Mouse (Mus musculus): ENCODE measurements around the gene Trpc7. TPM values are rescaled to one million over a fixed set of nuclear protein-coding genes. Genes with fewer than 3 reads are reported as not detected.

The Trpc7 gene
- 0.21 and 0.24 TPM in 2 replicates for polyA plus RNA-seq (2015; fragmentation: Nextera tagmentation; extraction: Ambion mirVana)

GRCm38 (mm10) chr13:56895893-56896292, at the start of gene Trpc7:
Gene Trpc7, minus strand, starts transcription at chr13:56895993.
- 54% methylated on average over 3 of the region's 3 CpGs for WGBS
- Histone ChIP-seq H3K27ac (ENCODE audit: low read length) (no peak within 1 kb of the TSS), H3K9me3 (ENCODE audit: control insufficient read depth, low read length) (no peaks in the 10 kb centered on the region), H3K9ac (ENCODE audit: low read depth, low read length) (no peak within 1 kb of the TSS), H3K36me3 (ENCODE audit: control insufficient read depth, insufficient read depth, low read length) (no peaks in the 10 kb centered on the region), H3K4me1 (ENCODE audit: control insufficient read depth, insufficient read depth, low read length) (no peaks in the 10 kb centered on the region), H3K4me2 (ENCODE audit: low read depth, low read length) (no peak within 1 kb of the TSS), H3K27me3 (replicated peaks; ENCODE audit: control insufficient read depth, insufficient read depth, low read length) (no peaks in the 10 kb centered on the region), H3K4me3 (ENCODE audit: low read length) (no peak within 1 kb of the TSS)
- no peak for ATAC-seq

DNA sequence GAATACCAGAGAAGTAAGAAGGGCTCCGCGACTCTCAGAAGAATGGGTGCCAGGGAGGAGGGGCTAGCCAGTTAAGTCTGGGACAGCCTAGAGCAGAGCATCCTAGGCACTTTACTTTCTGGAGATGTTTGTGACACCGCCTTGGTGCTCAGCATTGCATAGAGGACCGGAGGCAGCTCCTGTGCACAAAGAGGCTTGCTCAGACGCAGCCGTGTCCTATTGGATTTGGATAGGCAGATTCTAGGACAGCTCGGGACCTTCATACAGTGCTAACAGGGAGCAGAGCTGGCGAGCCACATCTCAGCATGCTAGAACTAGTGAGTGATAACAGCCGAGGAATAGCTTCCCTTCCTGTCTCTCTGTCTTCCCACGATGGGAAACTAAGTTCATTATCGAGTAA, 43.5 kb upstream of the Trpc7 start:
- H3K9me3 ChIP-seq (ENCODE audit: control insufficient read depth, low read length) = no peaks in the 10 kb centered on the region

GRCm38 (mm10) chr13:56933832-56934510, 38.2 kb upstream of the Trpc7 start:
- H3K9me3 ChIP-seq (ENCODE audit: control insufficient read depth, low read length) = no peaks in the 10 kb centered on the region
- no peak overlapping the region for H3K27ac ChIP-seq (ENCODE audit: low read length)
- no peaks in the 10 kb centered on the region for H3K4me1 ChIP-seq (ENCODE audit: control insufficient read depth, insufficient read depth, low read length)
- no peak overlapping the region for H3K4me3 ChIP-seq (ENCODE audit: low read length)
- H3K4me2 ChIP-seq (ENCODE audit: low read depth, low read length) = no peak overlapping the region
- WGBS = 72% methylated on average over 11 of the region's 11 CpGs
- no peak for ATAC-seq
- H3K9ac ChIP-seq (ENCODE audit: low read depth, low read length) = no peak overlapping the region
- no peaks in the 10 kb centered on the region for H3K27me3 ChIP-seq (replicated peaks; ENCODE audit: control insufficient read depth, insufficient read depth, low read length)
- no peaks in the 10 kb centered on the region for H3K36me3 ChIP-seq (ENCODE audit: control insufficient read depth, insufficient read depth, low read length)

More for the DNA sequence above, 43.5 kb upstream of the Trpc7 start:
- Histone ChIP-seq H3K4me2 (ENCODE audit: low read depth, low read length) (no peak overlapping the region), H3K36me3 (ENCODE audit: control insufficient read depth, insufficient read depth, low read length) (no peaks in the 10 kb centered on the region), H3K4me1 (ENCODE audit: control insufficient read depth, insufficient read depth, low read length) (no peaks in the 10 kb centered on the region), H3K27ac (ENCODE audit: low read length) (no peak overlapping the region), H3K9ac (ENCODE audit: low read depth, low read length) (no peak overlapping the region), H3K27me3 (replicated peaks; ENCODE audit: control insufficient read depth, insufficient read depth, low read length) (no peaks in the 10 kb centered on the region), H3K4me3 (ENCODE audit: low read length) (no peak overlapping the region)
- WGBS = 83% methylated on average over 11 of the region's 11 CpGs
- no peak for ATAC-seq

GRCm38 (mm10) chr13:56930421-56930820, 34.6 kb upstream of the Trpc7 start:
- no peak overlapping the region for H3K4me2 ChIP-seq (ENCODE audit: low read depth, low read length)
- no peak overlapping the region for H3K27ac ChIP-seq (ENCODE audit: low read length)
- 97% methylated on average over 2 of the region's 2 CpGs for WGBS
- H3K9me3 ChIP-seq (ENCODE audit: control insufficient read depth, low read length) = no peaks in the 10 kb centered on the region
- H3K27me3 ChIP-seq (replicated peaks; ENCODE audit: control insufficient read depth, insufficient read depth, low read length) = no peaks in the 10 kb centered on the region
- H3K4me3 ChIP-seq (ENCODE audit: low read length) = no peak overlapping the region
- H3K36me3 ChIP-seq (ENCODE audit: control insufficient read depth, insufficient read depth, low read length) = no peaks in the 10 kb centered on the region
- H3K4me1 ChIP-seq (ENCODE audit: control insufficient read depth, insufficient read depth, low read length) = no peaks in the 10 kb centered on the region
- ATAC-seq = no peak
- no peak overlapping the region for H3K9ac ChIP-seq (ENCODE audit: low read depth, low read length)

- no peaks in the 10 kb centered on the region for H3K4me1 ChIP-seq (ENCODE audit: control insufficient read depth, insufficient read depth, low read length)
- H3K9me3 ChIP-seq (ENCODE audit: control insufficient read depth, low read length) = no peaks in the 10 kb centered on the region
- H3K4me3 ChIP-seq (ENCODE audit: low read length) = no peak overlapping the region
- 78% methylated on average over 2 of the region's 2 CpGs for WGBS
- H3K27me3 ChIP-seq (replicated peaks; ENCODE audit: control insufficient read depth, insufficient read depth, low read length) = no peaks in the 10 kb centered on the region
- no peak overlapping the region for H3K4me2 ChIP-seq (ENCODE audit: low read depth, low read length)
- no peak for ATAC-seq
- H3K27ac ChIP-seq (ENCODE audit: low read length) = no peak overlapping the region
- H3K9ac ChIP-seq (ENCODE audit: low read depth, low read length) = no peak overlapping the region
- H3K36me3 ChIP-seq (ENCODE audit: control insufficient read depth, insufficient read depth, low read length) = no peaks in the 10 kb centered on the region
These were observed 27.2 kb upstream of the Trpc7 start for GRCm38 (mm10) chr13:56922976-56923375.

DNA sequence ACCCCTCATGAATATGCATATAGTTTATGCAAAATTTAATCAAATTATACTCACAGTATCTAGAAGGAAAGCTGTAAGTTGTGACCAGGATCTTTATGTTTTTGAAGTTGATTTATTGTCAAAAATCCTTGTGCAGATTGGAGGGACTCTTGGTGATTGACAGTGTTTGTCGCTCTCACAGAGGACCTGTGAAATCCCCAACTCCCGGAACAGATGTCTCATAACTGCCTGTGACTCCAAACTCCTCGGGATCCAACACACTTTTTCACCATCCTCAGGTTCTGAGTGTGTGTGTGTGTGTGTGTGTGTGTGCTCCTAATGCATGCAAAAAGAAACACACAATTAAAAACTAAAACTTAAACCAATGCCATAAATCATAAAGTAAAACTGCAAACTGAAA, 25.5 kb upstream of the Trpc7 start:
- ATAC-seq = no peak
- no peaks in the 10 kb centered on the region for H3K4me1 ChIP-seq (ENCODE audit: control insufficient read depth, insufficient read depth, low read length)
- H3K9me3 ChIP-seq (ENCODE audit: control insufficient read depth, low read length) = no peaks in the 10 kb centered on the region
- H3K4me2 ChIP-seq (ENCODE audit: low read depth, low read length) = no peak overlapping the region
- no peak overlapping the region for H3K27ac ChIP-seq (ENCODE audit: low read length)
- WGBS = 74% methylated on average over 3 of the region's 3 CpGs
- no peak overlapping the region for H3K9ac ChIP-seq (ENCODE audit: low read depth, low read length)
- H3K4me3 ChIP-seq (ENCODE audit: low read length) = no peak overlapping the region
- no peaks in the 10 kb centered on the region for H3K36me3 ChIP-seq (ENCODE audit: control insufficient read depth, insufficient read depth, low read length)
- H3K27me3 ChIP-seq (replicated peaks; ENCODE audit: control insufficient read depth, insufficient read depth, low read length) = no peaks in the 10 kb centered on the region

- Histone ChIP-seq H3K9ac (ENCODE audit: low read depth, low read length) (no peak overlapping the region), H3K36me3 (ENCODE audit: control insufficient read depth, insufficient read depth, low read length) (no peaks in the 10 kb centered on the region), H3K27ac (ENCODE audit: low read length) (no peak overlapping the region), H3K4me2 (ENCODE audit: low read depth, low read length) (no peak overlapping the region), H3K27me3 (replicated peaks; ENCODE audit: control insufficient read depth, insufficient read depth, low read length) (no peaks in the 10 kb centered on the region), H3K9me3 (ENCODE audit: control insufficient read depth, low read length) (no peaks in the 10 kb centered on the region), H3K4me1 (ENCODE audit: control insufficient read depth, insufficient read depth, low read length) (no peaks in the 10 kb centered on the region), H3K4me3 (ENCODE audit: low read length) (no peak overlapping the region)
- no peak for ATAC-seq
- 78% methylated on average over 7 of the region's 7 CpGs for WGBS
These were observed 18.9 kb upstream of the Trpc7 start for GRCm38 (mm10) chr13:56914721-56915120.

DNA sequence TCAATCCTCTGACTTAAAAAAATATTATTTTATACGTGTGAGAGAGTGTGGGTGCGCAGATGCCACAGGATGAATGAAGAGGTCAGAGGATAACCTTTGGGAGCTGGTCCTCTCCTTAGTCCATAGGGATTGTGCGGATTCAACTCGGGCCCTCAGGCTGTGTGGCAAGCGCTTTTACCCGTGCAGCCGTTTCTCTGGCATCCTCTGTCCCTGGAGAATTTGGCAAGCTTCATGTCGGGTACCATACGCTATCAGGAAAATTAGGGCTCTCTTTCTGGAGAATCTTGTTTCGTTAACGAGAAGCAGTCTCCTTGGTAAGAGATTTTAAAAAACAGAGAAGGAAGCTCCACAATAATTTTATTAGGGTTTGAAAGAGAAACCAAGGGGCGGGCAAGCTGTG, 15.3 kb upstream of the Trpc7 start:
- WGBS = 84% methylated on average over 12 of the region's 12 CpGs

GRCm38 (mm10) chr13:56895386-56895785, 407 bp downstream of the Trpc7 start:
- Histone ChIP-seq H3K4me1 (ENCODE audit: control insufficient read depth, insufficient read depth, low read length) (no peaks in the 10 kb centered on the region), H3K36me3 (ENCODE audit: control insufficient read depth, insufficient read depth, low read length) (no peaks in the 10 kb centered on the region), H3K9ac (ENCODE audit: low read depth, low read length) (no peak overlapping the region), H3K4me3 (ENCODE audit: low read length) (no peak overlapping the region), H3K4me2 (ENCODE audit: low read depth, low read length) (no peak overlapping the region), H3K27me3 (replicated peaks; ENCODE audit: control insufficient read depth, insufficient read depth, low read length) (no peaks in the 10 kb centered on the region), H3K9me3 (ENCODE audit: control insufficient read depth, low read length) (no peaks in the 10 kb centered on the region), H3K27ac (ENCODE audit: low read length) (no peak overlapping the region)
- ATAC-seq = no peak
- 2% methylated on average over 17 of the region's 17 CpGs for WGBS

More for the DNA sequence above, 15.3 kb upstream of the Trpc7 start:
- ATAC-seq = no peak
- Histone ChIP-seq H3K36me3 (ENCODE audit: control insufficient read depth, insufficient read depth, low read length) (no peaks in the 10 kb centered on the region), H3K4me2 (ENCODE audit: low read depth, low read length) (no peak overlapping the region), H3K9me3 (ENCODE audit: control insufficient read depth, low read length) (no peaks in the 10 kb centered on the region), H3K27ac (ENCODE audit: low read length) (no peak overlapping the region), H3K4me3 (ENCODE audit: low read length) (no peak overlapping the region), H3K4me1 (ENCODE audit: control insufficient read depth, insufficient read depth, low read length) (no peaks in the 10 kb centered on the region), H3K27me3 (replicated peaks; ENCODE audit: control insufficient read depth, insufficient read depth, low read length) (no peaks in the 10 kb centered on the region), H3K9ac (ENCODE audit: low read depth, low read length) (no peak overlapping the region)

DNA sequence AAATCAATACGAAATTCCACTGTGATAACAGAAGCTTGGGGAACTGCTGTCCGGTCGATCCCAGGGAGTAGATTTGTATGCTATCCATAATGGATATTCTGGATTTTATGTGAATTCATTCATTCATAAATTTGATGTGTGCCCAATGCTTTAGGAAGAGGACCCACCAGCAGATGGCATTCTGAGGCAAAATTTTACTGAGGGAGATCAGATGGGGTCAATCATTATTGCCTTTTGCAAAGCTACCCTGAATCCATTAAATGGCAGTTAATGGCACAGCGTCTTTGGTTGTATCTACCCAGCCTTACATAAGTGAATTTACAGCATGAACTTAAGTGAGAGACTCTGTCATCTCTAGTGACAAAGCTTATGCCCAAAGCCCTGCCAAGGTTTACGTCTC, 1.2 kb downstream of the Trpc7 start:
- Histone ChIP-seq H3K36me3 (ENCODE audit: control insufficient read depth, insufficient read depth, low read length) (no peaks in the 10 kb centered on the region), H3K4me1 (ENCODE audit: control insufficient read depth, insufficient read depth, low read length) (no peaks in the 10 kb centered on the region), H3K9ac (ENCODE audit: low read depth, low read length) (no peak overlapping the region), H3K27me3 (replicated peaks; ENCODE audit: control insufficient read depth, insufficient read depth, low read length) (no peaks in the 10 kb centered on the region), H3K4me2 (ENCODE audit: low read depth, low read length) (no peak overlapping the region), H3K9me3 (ENCODE audit: control insufficient read depth, low read length) (no peaks in the 10 kb centered on the region), H3K4me3 (ENCODE audit: low read length) (no peak overlapping the region), H3K27ac (ENCODE audit: low read length) (no peak overlapping the region)
- no peak for ATAC-seq
- 76% methylated on average over 5 of the region's 5 CpGs for WGBS

Data from intestine, embryonic 16.5 days (tissue).